Mouse (Mus musculus) MEL (cell line): ENCODE results near the gene Smndc1. TPM values are rescaled to one million over a fixed set of nuclear protein-coding genes. Genes with fewer than 3 reads are reported as not detected.

ENCODE experiments used
- DNase-seq: peaks from one replicate; pipeline ENCODE4 v3.0.0; 2011; ENCODE audit warnings: low read depth, low spot score
- H3K27ac ChIP-seq: 2 replicates; pipeline ENCODE4 v1.5.1; 2012; ENCODE audit warnings: low read depth, mild to moderate bottlenecking, control low read depth, low read length, moderate library complexity; ENCODE audit not compliant: control insufficient read depth
- H3K27me3 ChIP-seq, 2 experiments: fragments of 150-350 bp in 1 of 2; sonication (generic) in 1 of 2; 2 replicates each; pipeline ENCODE4 v1.6.1; 2012; ENCODE audit warnings: low read length in 2 of 2, mild to moderate bottlenecking in 2 of 2, improper control_type of control experiment in 1 of 2, moderate library complexity in 1 of 2; ENCODE audit not compliant: insufficient read depth in 2 of 2, control insufficient read depth in 1 of 2
- H3K36me3 ChIP-seq, 2 experiments: 2 replicates each; pipeline ENCODE4 v1.6.1; 2012 to 2014; ENCODE audit warnings: low read length in 2 of 2, improper control_type of control experiment in 1 of 2, inconsistent platforms in 1 of 2, mild to moderate bottlenecking in 1 of 2; ENCODE audit not compliant: insufficient read depth in 2 of 2, control insufficient read depth in 1 of 2
- H3K4me1 ChIP-seq, 2 experiments: fragments of 150-350 bp in 1 of 2; sonication (generic) in 1 of 2; 2 replicates each; pipeline ENCODE4 v1.6.1; 2012; ENCODE audit warnings: low read length in 2 of 2, improper control_type of control experiment in 1 of 2, mild to moderate bottlenecking in 1 of 2; ENCODE audit not compliant: insufficient read depth in 2 of 2, control insufficient read depth in 1 of 2
- H3K4me3 ChIP-seq, 2 experiments: fragments of 150-350 bp in 1 of 2; sonication (generic) in 1 of 2; 2 replicates each; pipeline ENCODE4 v1.5.1; 2012; ENCODE audit warnings: low read depth in 2 of 2, low read length in 2 of 2, mild to moderate bottlenecking in 2 of 2, moderate library complexity in 2 of 2, control low read depth in 1 of 2, improper control_type of control experiment in 1 of 2; ENCODE audit not compliant: control insufficient read depth in 1 of 2, insufficient read depth in 1 of 2
- H3K79me2 ChIP-seq: 2 replicates; pipeline ENCODE4 v1.6.1; 2012; ENCODE audit warnings: mild to moderate bottlenecking, low read length, moderate library complexity; ENCODE audit not compliant: control insufficient read depth, poor library complexity, insufficient read depth
- H3K9ac ChIP-seq: 2 replicates; pipeline ENCODE4 v1.6.1; 2012; ENCODE audit warnings: low read depth, mild to moderate bottlenecking, control low read depth, low read length, moderate library complexity; ENCODE audit not compliant: control insufficient read depth, poor library complexity, severe bottlenecking
- H3K9me3 ChIP-seq: fragments of 150-350 bp; sonication (generic); replicated peaks from 2 replicates; pipeline ENCODE4 v1.6.1; 2012; ENCODE audit warnings: mild to moderate bottlenecking, low read length, improper control_type of control experiment, moderate library complexity; ENCODE audit not compliant: insufficient read depth
- BHLHE40 ChIP-seq: IDR thresholded peaks from 2 replicates; pipeline ENCODE4 v1.6.1; 2012; ENCODE audit warnings: low read depth, mild to moderate bottlenecking, inconsistent platforms, low read length, improper control_type of control experiment, borderline replicate concordance
- CHD1 ChIP-seq: IDR thresholded peaks from 2 replicates; pipeline ENCODE4 v1.6.1; 2012; ENCODE audit warnings: low read depth, mild to moderate bottlenecking, inconsistent platforms, low read length, improper control_type of control experiment
- CHD2 ChIP-seq: IDR thresholded peaks from 2 replicates; pipeline ENCODE4 v1.6.1; 2011; ENCODE audit warnings: low read length, improper control_type of control experiment
- CTCF ChIP-seq, 3 experiments: IDR thresholded peaks in 2 of 3; conservative IDR thresholded peaks in 1 of 3; 2 replicates each; pipeline ENCODE4 v1.5.1; 2011 to 2012; ENCODE audit warnings: low read length in 3 of 3, low read depth in 2 of 3, mild to moderate bottlenecking in 2 of 3, improper control_type of control experiment in 1 of 3, inconsistent platforms in 1 of 3, mixed read lengths in 1 of 3, moderate library complexity in 1 of 3; ENCODE audit not compliant: control insufficient read depth in 1 of 3, insufficient read depth in 1 of 3, poor library complexity in 1 of 3, severe bottlenecking in 1 of 3
- E2F4 ChIP-seq: IDR thresholded peaks from 2 replicates; pipeline ENCODE4 v1.6.1; 2011; ENCODE audit warnings: low read depth, low read length, improper control_type of control experiment, borderline replicate concordance
- ELF1 ChIP-seq: IDR thresholded peaks from 2 replicates; pipeline ENCODE4 v1.6.1; 2014; ENCODE audit warnings: low read depth, mild to moderate bottlenecking, inconsistent platforms, low read length, improper control_type of control experiment, moderate library complexity
- EP300 ChIP-seq, 2 experiments: IDR thresholded peaks; 2 replicates each; pipeline ENCODE4 v1.6.1; 2011; ENCODE audit warnings: improper control_type of control experiment in 2 of 2, low read length in 2 of 2, low read depth in 1 of 2, mild to moderate bottlenecking in 1 of 2
- GABPA ChIP-seq: IDR thresholded peaks from 2 replicates; pipeline ENCODE4 v1.6.1; 2012; ENCODE audit warnings: low read depth, mild to moderate bottlenecking, inconsistent platforms, low read length, improper control_type of control experiment, moderate library complexity
- MAZ ChIP-seq: IDR thresholded peaks from 2 replicates; pipeline ENCODE4 v1.6.1; 2012; ENCODE audit warnings: low read depth, mild to moderate bottlenecking, inconsistent platforms, low read length, improper control_type of control experiment
- MEF2A ChIP-seq: IDR thresholded peaks from 2 replicates; pipeline ENCODE4 v1.6.1; 2014; ENCODE audit warnings: low read depth, mild to moderate bottlenecking, inconsistent platforms, low read length, improper control_type of control experiment; ENCODE audit not compliant: poor library complexity, insufficient replicate concordance, severe bottlenecking; ENCODE audit errors: extremely low read depth
- MYB ChIP-seq: IDR thresholded peaks from 2 replicates; pipeline ENCODE4 v1.6.1; 2011; ENCODE audit warnings: mild to moderate bottlenecking, low read depth, low read length, improper control_type of control experiment
- MYC ChIP-seq: IDR thresholded peaks from 2 replicates; pipeline ENCODE4 v1.6.1; 2011; ENCODE audit warnings: low read depth, mild to moderate bottlenecking, low read length, improper control_type of control experiment, moderate library complexity
- NELFE ChIP-seq: IDR thresholded peaks from 2 replicates; pipeline ENCODE4 v1.6.1; 2011; ENCODE audit warnings: low read depth, low read length, improper control_type of control experiment
- RAD21 ChIP-seq: IDR thresholded peaks from 2 replicates; pipeline ENCODE4 v1.6.1; 2011; ENCODE audit warnings: mild to moderate bottlenecking, low read depth, low read length, improper control_type of control experiment
- SIN3A ChIP-seq: IDR thresholded peaks from 2 replicates; pipeline ENCODE4 v1.6.1; 2012; ENCODE audit warnings: low read length, improper control_type of control experiment, inconsistent platforms
- SMC3 ChIP-seq: IDR thresholded peaks from 2 replicates; pipeline ENCODE4 v1.6.1; 2011; ENCODE audit warnings: low read depth, low read length, improper control_type of control experiment
- TAL1 ChIP-seq: IDR thresholded peaks from 2 replicates; pipeline ENCODE4 v1.6.1; 2012; ENCODE audit warnings: mild to moderate bottlenecking, inconsistent platforms, low read length, moderate library complexity, mixed read lengths
- USF1 ChIP-seq: IDR thresholded peaks from 2 replicates; pipeline ENCODE4 v1.6.1; 2014; ENCODE audit warnings: low read depth, mild to moderate bottlenecking, inconsistent platforms, low read length, improper control_type of control experiment, moderate library complexity
- USF2 ChIP-seq, 2 experiments: IDR thresholded peaks; 2 replicates each; pipeline ENCODE4 v1.6.1; 2011 to 2012; ENCODE audit warnings: improper control_type of control experiment in 2 of 2, low read length in 2 of 2, borderline replicate concordance in 1 of 2, inconsistent platforms in 1 of 2, low read depth in 1 of 2, mild to moderate bottlenecking in 1 of 2; ENCODE audit not compliant: insufficient read depth in 1 of 2
- ZC3H11A ChIP-seq: IDR thresholded peaks from 2 replicates; pipeline ENCODE4 v1.6.1; 2012; ENCODE audit warnings: low read depth, mild to moderate bottlenecking, inconsistent platforms, low read length, improper control_type of control experiment
- ZNF384 ChIP-seq: IDR thresholded peaks from 2 replicates; pipeline ENCODE4 v1.6.1; 2012; ENCODE audit warnings: low read depth, mild to moderate bottlenecking, inconsistent platforms, low read length, improper control_type of control experiment
- polyA plus RNA-seq, 2 experiments: library from polyadenylated mRNA; stranded (reverse) in 1 of 2; unstranded in 1 of 2; fragments of >175 nt in 1 of 2; fragments of >200 nt in 1 of 2; gene quantifications; 2 replicates each; pipeline versions ENCODE4 v1.2.1 to v1.2.4; 2012; ENCODE audit warnings: low replicate concordance in 2 of 2, low read depth in 1 of 2; ENCODE audit not compliant: insufficient read length in 2 of 2, insufficient read depth in 1 of 2, missing spikeins in 1 of 2
- total RNA-seq: library from RNA; depleted of rRNA; stranded (reverse); fragments of 300-350 nt; gene quantifications from 2 replicates; pipeline ENCODE4 v1.2.3, GENCODE M21; 2012

Smndc1 gene
- total and polyA plus RNA-seq, 3 experiments, result 27.5 to 166 (median 114) TPM

- no peak for DNase-seq
- H3K9ac ChIP-seq, result no peak overlapping the region
- H3K4me1 ChIP-seq, result peaks cover 14 to 22% of the 10 kb centered on the region in 2 experiments
Observed at GRCm38 (mm10) chr19:53400332-53401110, 10.1 kb upstream of the Smndc1 start.

GRCm38 (mm10) chr19:53399213-53399612, 8.8 kb upstream of the Smndc1 start:
- no peak overlapping the region for H3K9ac ChIP-seq
- no peaks in the 10 kb centered on the region for H3K79me2 ChIP-seq
- H3K27ac ChIP-seq, result no peak overlapping the region
- no peak for DNase-seq
- no peak for TF ChIP-seq ZNF384
- H3K4me3 ChIP-seq, result no peak overlapping the region
- H3K4me1 ChIP-seq, result peaks cover 2 to 11% of the 10 kb centered on the region in 2 experiments; a peak in 3 of 4 replicates
- H3K36me3 ChIP-seq, result peaks cover 0 to 8% of the 10 kb centered on the region in 2 experiments; a peak in 2 of 4 replicates
- no peaks in the 10 kb centered on the region for H3K27me3 ChIP-seq
- H3K9me3 ChIP-seq, result no peaks in the 10 kb centered on the region

More at GRCm38 (mm10) chr19:53400332-53401110, 10.1 kb upstream of the Smndc1 start:
- H3K9me3 ChIP-seq, result no peaks in the 10 kb centered on the region
- H3K79me2 ChIP-seq, result no peaks in the 10 kb centered on the region
- no peak overlapping the region for H3K4me3 ChIP-seq
- H3K36me3 ChIP-seq, result peaks cover 0 to 18% of the 10 kb centered on the region in 2 experiments; a peak in 2 of 4 replicates
- TF ChIP-seq RAD21, result peak; percentile 60
- peak; percentile 32 for TF ChIP-seq ZC3H11A
- no peak for TF ChIP-seq CHD1
- TF ChIP-seq USF1, result peak; percentile 18; the same call in 1 of the 2 replicates
- no peak for TF ChIP-seq EP300 (IDR thresholded peaks at IDR 0.05; ENCODE audit: low read depth in 1 of 2, low read length in 2 of 2)
- no peak for TF ChIP-seq BHLHE40
- peak; percentile 21 to 60 (median 39); a peak in 3 of 6 replicates for TF ChIP-seq CTCF (IDR thresholded peaks at IDR 0.05 in 2 of 3, conservative IDR thresholded peaks at IDR 0.05 in 1 of 3; ENCODE audit: control insufficient read depth in 1 of 3, insufficient read depth in 1 of 3, low read depth in 2 of 3, low read length in 3 of 3, poor library complexity in 1 of 3, severe bottlenecking in 1 of 3)
- no peak for TF ChIP-seq MAZ
- TF ChIP-seq ELF1, result 0 out of 2 replicates have a peak, but pooled peaks have one; percentile 23
- TF ChIP-seq USF2 (IDR thresholded peaks at IDR 0.05; ENCODE audit: borderline replicate concordance in 1 of 2, insufficient read depth in 1 of 2, low read depth in 1 of 2, low read length in 2 of 2), result no peak
- TF ChIP-seq GABPA, result no peak
- no peak for TF ChIP-seq SIN3A
- TF ChIP-seq SMC3, result peak; percentile 51
- TF ChIP-seq TAL1, result no peak
- no peak for TF ChIP-seq CHD2
- TF ChIP-seq MYB, result no peak
- no peak for TF ChIP-seq NELFE
- TF ChIP-seq MYC, result no peak
- TF ChIP-seq MEF2A, result no peak
- TF ChIP-seq E2F4, result no peak
- no peaks in the 10 kb centered on the region for H3K27me3 ChIP-seq
- no peak overlapping the region for H3K27ac ChIP-seq
